Mouse (Mus musculus) ES-E14 (cell line): Measurements from ENCODE around the gene Efcab9. TPM values are rescaled to one million over a fixed set of nuclear protein-coding genes. Genes with fewer than 3 reads are reported as not detected.

Source experiments
- DNase-seq: peaks from one replicate; pipeline ENCODE4 v3.0.0-alpha.2; 2013; ENCODE audit warnings: low read depth, low spot score
- H3K27ac ChIP-seq: 2 replicates; pipeline ENCODE4 v1.5.1; 2012; ENCODE audit warnings: low read depth, mild to moderate bottlenecking, low read length, moderate library complexity, mixed read lengths; ENCODE audit not compliant: poor library complexity, insufficient read depth, severe bottlenecking
- H3K36me3 ChIP-seq: 2 replicates; pipeline ENCODE4 v1.6.1; 2012; ENCODE audit warnings: mild to moderate bottlenecking, low read length, moderate library complexity, mixed read lengths; ENCODE audit not compliant: control insufficient read depth, poor library complexity, insufficient read depth, severe bottlenecking
- H3K4me1 ChIP-seq, 2 experiments: fragments of 150-350 bp in 1 of 2; sonication (generic) in 1 of 2; 2 replicates each; pipeline ENCODE4 v1.6.1; 2012; ENCODE audit warnings: low read length in 2 of 2, mild to moderate bottlenecking in 1 of 2, mixed read lengths in 1 of 2; ENCODE audit not compliant: control insufficient read depth in 2 of 2, insufficient read depth in 2 of 2, poor library complexity in 1 of 2
- H3K4me3 ChIP-seq, 2 experiments: fragments of 150-350 bp in 1 of 2; sonication (generic) in 1 of 2; 2 replicates each; pipeline ENCODE4 v1.5.1; 2012; ENCODE audit warnings: low read length in 2 of 2, low read depth in 1 of 2, mild to moderate bottlenecking in 1 of 2, mixed read lengths in 1 of 2; ENCODE audit not compliant: insufficient read depth in 1 of 2, poor library complexity in 1 of 2, severe bottlenecking in 1 of 2
- H3K9ac ChIP-seq: 2 replicates; pipeline ENCODE4 v1.6.1; 2012; ENCODE audit warnings: low read depth, mild to moderate bottlenecking, low read length, mixed read lengths; ENCODE audit not compliant: poor library complexity, insufficient read depth, severe bottlenecking
- H3K9me3 ChIP-seq: fragments of 150-350 bp; sonication (generic); 2 replicates; pipeline ENCODE4 v1.6.1; 2012; ENCODE audit warnings: low read depth, mild to moderate bottlenecking, low read length; ENCODE audit not compliant: control insufficient read depth, insufficient read depth
- CHD2 ChIP-seq: IDR thresholded peaks from 2 replicates; pipeline ENCODE4 v1.6.1; 2014; ENCODE audit warnings: mild to moderate bottlenecking, low read depth, low read length, inconsistent platforms
- HCFC1 ChIP-seq: IDR thresholded peaks from 2 replicates; pipeline ENCODE4 v1.6.1; 2012; ENCODE audit warnings: low read length, inconsistent platforms, borderline replicate concordance; ENCODE audit not compliant: insufficient read depth
- MAFK ChIP-seq: IDR thresholded peaks from 2 replicates; pipeline ENCODE4 v1.6.1; 2014; ENCODE audit warnings: mild to moderate bottlenecking, low read depth, low read length, inconsistent platforms; ENCODE audit not compliant: insufficient read depth
- ZC3H11A ChIP-seq: IDR thresholded peaks from 2 replicates; pipeline ENCODE4 v1.6.1; 2012; ENCODE audit warnings: low read depth, mild to moderate bottlenecking, inconsistent platforms, low read length, borderline replicate concordance
- ZNF384 ChIP-seq: IDR thresholded peaks from 2 replicates; pipeline ENCODE4 v1.6.1; 2012; ENCODE audit warnings: low read depth, low read length, inconsistent platforms
- in situ Hi-C, 2 experiments: fragments of 600-800 bp; cut with MboI; formaldehyde crosslinking; loops; one replicate each; pipeline ENCODE4 v1.15.1; 2025; ENCODE audit warnings: low sequenced_read_pairs in 2 of 2, inconsistent platforms in 1 of 2; ENCODE audit not compliant: unreplicated experiment in 2 of 2
- total RNA-seq: library from RNA; depleted of rRNA; stranded (reverse); fragments of 300-350 nt; gene quantifications from 2 replicates; pipeline ENCODE4 v1.2.3, GENCODE M21; 2012

Gene Efcab9
- total RNA-seq, 1 experiment, result 0.40 TPM

GRCm38 (mm10) chr11:32493312-32493711 lies 38.6 kb downstream of the Efcab9 start:
- no peak overlapping the region for H3K9ac ChIP-seq
- no peak for DNase-seq
- no peaks in the 10 kb centered on the region for H3K36me3 ChIP-seq
- H3K4me3 ChIP-seq, result no peak overlapping the region
- H3K27ac ChIP-seq, result no peak overlapping the region
- in situ Hi-C loops, result no loop called here
- TF ChIP-seq HCFC1 (no peak), CHD2 (no peak), ZNF384 (no peak), MAFK (no peak), ZC3H11A (no peak)
- H3K4me1 ChIP-seq, result no peaks in the 10 kb centered on the region
- H3K9me3 ChIP-seq, result no peaks in the 10 kb centered on the region

GRCm38 (mm10) chr11:32491079-32491478 lies 40.8 kb downstream of the Efcab9 start:
- no peak for TF ChIP-seq ZNF384
- no peak for TF ChIP-seq CHD2
- peak; percentile 88 for TF ChIP-seq MAFK
- TF ChIP-seq HCFC1, result no peak
- TF ChIP-seq ZC3H11A, result no peak

GRCm38 (mm10) chr11:32488808-32489670 lies 42.8 kb downstream of the Efcab9 start:
- TF ChIP-seq ZC3H11A (no peak), MAFK (no peak), HCFC1 (no peak), ZNF384 (no peak), CHD2 (no peak)
- no peak overlapping the region for H3K27ac ChIP-seq
- H3K9ac ChIP-seq, result no peak overlapping the region
- no peak for DNase-seq
- no peaks in the 10 kb centered on the region for H3K4me1 ChIP-seq
- H3K4me3 ChIP-seq, result no peak overlapping the region
- H3K36me3 ChIP-seq, result no peaks in the 10 kb centered on the region
- in situ Hi-C loops, result no loop called here
- H3K9me3 ChIP-seq, result no peaks in the 10 kb centered on the region

More at GRCm38 (mm10) chr11:32491079-32491478, 40.8 kb downstream of the Efcab9 start:
- no peak for DNase-seq
- H3K4me1 ChIP-seq, result no peaks in the 10 kb centered on the region
- no peaks in the 10 kb centered on the region for H3K36me3 ChIP-seq
- no peaks in the 10 kb centered on the region for H3K9me3 ChIP-seq
- no peak overlapping the region for H3K27ac ChIP-seq
- no peak overlapping the region for H3K9ac ChIP-seq
- in situ Hi-C loops, result no loop called here
- no peak overlapping the region for H3K4me3 ChIP-seq

- in situ Hi-C loops, result no loop called here
- DNase-seq, result no peak
- H3K36me3 ChIP-seq, result no peaks in the 10 kb centered on the region
- no peaks in the 10 kb centered on the region for H3K4me1 ChIP-seq
- H3K9ac ChIP-seq, result no peak overlapping the region
- TF ChIP-seq MAFK (no peak), ZNF384 (no peak), ZC3H11A (no peak), CHD2 (no peak), HCFC1 (no peak)
- no peaks in the 10 kb centered on the region for H3K9me3 ChIP-seq
- no peak overlapping the region for H3K27ac ChIP-seq
- no peak overlapping the region for H3K4me3 ChIP-seq
Measured at GRCm38 (mm10) chr11:32488344-32488743, 43.5 kb downstream of the Efcab9 start.

- no peaks in the 10 kb centered on the region for H3K36me3 ChIP-seq
- DNase-seq, result no peak
- TF ChIP-seq HCFC1, result no peak
- no peak for TF ChIP-seq CHD2
- TF ChIP-seq ZNF384, result no peak
- TF ChIP-seq ZC3H11A, result no peak
- TF ChIP-seq MAFK, result no peak
- H3K4me1 ChIP-seq, result no peaks in the 10 kb centered on the region
- in situ Hi-C loops, result no loop called here
- no peaks in the 10 kb centered on the region for H3K9me3 ChIP-seq
- no peak overlapping the region for H3K9ac ChIP-seq
- H3K4me3 ChIP-seq, result no peak overlapping the region
- no peak overlapping the region for H3K27ac ChIP-seq
Measured at GRCm38 (mm10) chr11:32487501-32487900, 44.4 kb downstream of the Efcab9 start.
